7 mouse cellular contexts compared by ENCODE assay signal in genomic region chr17:87315021-87315531, GRCm38 (mm10). TPM values are rescaled to one million over a fixed set of nuclear protein-coding genes. Genes with fewer than 3 reads are reported as not detected.
A peak's percentile ranks its signal among the peaks of the same experiment; 100 is the strongest.
DNase-seq lines count a peak whose midpoint lies in the region; ATAC-seq and TF ChIP-seq lines count a peak whose summit lies in the region.

No protein-coding gene starts in this region.

- 12% methylated on average over 9 of the region's 9 CpGs for WGBS in limb, embryonic 10.5 days
- 12% methylated on average over 9 of the region's 9 CpGs for WGBS in midbrain, embryonic 13.5 days
- 12% methylated on average over 9 of the region's 9 CpGs for WGBS in small intestine, adult 2 months

- peak; percentile 96 for TF ChIP-seq CTCF in small intestine, adult 2 months (IDR thresholded peaks at IDR 0.05; ENCODE audit: extremely low read depth, insufficient read length, insufficient replicate concordance, low read depth, low read length)

- H3K9ac ChIP-seq in midbrain, embryonic 13.5 days (replicated peaks), result 0 out of 2 replicates have a peak overlapping the region, but pooled peaks have one; percentile 19

- ATAC-seq in midbrain, embryonic 13.5 days, result peak; percentile 84

- H3K4me2 ChIP-seq in midbrain, embryonic 13.5 days (replicated peaks), result peak overlapping the region; percentile 21; the same call in 1 of the 2 replicates

- peaks cover 49% of the 10 kb centered on the region for H3K4me1 ChIP-seq in limb, embryonic 10.5 days
- H3K4me1 ChIP-seq in midbrain, embryonic 13.5 days (replicated peaks), result peaks cover 9% of the 10 kb centered on the region
- peaks cover 34% of the 10 kb centered on the region for H3K4me1 ChIP-seq in small intestine, adult 2 months (ENCODE audit: control insufficient read depth, insufficient read depth, insufficient read length, low read length)

- H3K27me3 ChIP-seq in limb, embryonic 10.5 days (ENCODE audit: low read depth, poor library complexity, severe bottlenecking), result no peaks in the 10 kb centered on the region
- H3K27me3 ChIP-seq in midbrain, embryonic 13.5 days, result no peaks in the 10 kb centered on the region
- H3K27me3 ChIP-seq in small intestine, adult 2 months (ENCODE audit: control insufficient read depth, insufficient read depth, low read length), result no peaks in the 10 kb centered on the region

- no peaks in the 10 kb centered on the region for H3K9me3 ChIP-seq in limb, embryonic 10.5 days (replicated peaks)
- H3K9me3 ChIP-seq in midbrain, embryonic 13.5 days, result no peaks in the 10 kb centered on the region

- H3K27ac ChIP-seq in limb, embryonic 10.5 days, result no peak overlapping the region
- no peak overlapping the region for H3K27ac ChIP-seq in midbrain, embryonic 13.5 days
- no peak overlapping the region for H3K27ac ChIP-seq in small intestine, adult 2 months (ENCODE audit: insufficient read depth, low read depth, low read length)

- H3K36me3 ChIP-seq in limb, embryonic 10.5 days, result no peaks in the 10 kb centered on the region
- no peaks in the 10 kb centered on the region for H3K36me3 ChIP-seq in midbrain, embryonic 13.5 days
- peaks cover 16% of the 10 kb centered on the region for H3K36me3 ChIP-seq in small intestine, adult 2 months (ENCODE audit: control insufficient read depth, insufficient read depth, low read length)

- peak; percentile 75 for DNase-seq in adrenal gland, adult 8-10 months
- peak; percentile 87 for DNase-seq in embryo, embryonic 9.5 days (ENCODE audit: extremely low spot score)
- DNase-seq in heart, adult 11 months, result peak; percentile 99
- DNase-seq in kidney, adult 11 months, result peak; percentile 83
- DNase-seq in limb, embryonic 10.5 days (ENCODE audit: low spot score), result peak; percentile 93

- no peak for TF ChIP-seq POLR2A in small intestine, adult 2 months (IDR thresholded peaks at IDR 0.05; ENCODE audit: low read depth, low read length)

- H3K4me3 ChIP-seq in limb, embryonic 10.5 days, result no peak overlapping the region
- H3K4me3 ChIP-seq in midbrain, embryonic 13.5 days (replicated peaks), result no peak overlapping the region
- no peak overlapping the region for H3K4me3 ChIP-seq in small intestine, adult 2 months (ENCODE audit: low read depth, low read length)

RNA-seq across cellular contexts. Expression of gene Ttc7, which starts 32.4 kb away (rescaled TPM):
- total RNA-seq in adrenal gland, adult 8-10 months (2022), result 10 to 100 TPM; 13.5 to 18.6 (median 15.2) TPM
- polyA plus RNA-seq in limb, embryonic 10.5 days (2016; fragmentation: Nextera tagmentation; extraction: Ambion mirVana), result 3.6 and 3.9 TPM in 2 replicates
- 2.8 and 4.3 TPM in 2 replicates for polyA plus RNA-seq in midbrain, embryonic 13.5 days (2015; fragmentation: Nextera tagmentation; extraction: Ambion mirVana)
- 195 and 289 TPM in 2 replicates for polyA plus RNA-seq in small intestine, adult 2 months (2012; rRNA removed)

RNA-seq across cellular contexts. Expression of gene Mcfd2, which starts 49.3 kb away (rescaled TPM):
- total RNA-seq in adrenal gland, adult 8-10 months (2022), result 100 to 1,000 TPM; 212 to 358 (median 282) TPM
- 76.2 and 76.4 TPM in 2 replicates for polyA plus RNA-seq in limb, embryonic 10.5 days (2016; fragmentation: Nextera tagmentation; extraction: Ambion mirVana)
- 52.6 and 54.7 TPM in 2 replicates for polyA plus RNA-seq in midbrain, embryonic 13.5 days (2015; fragmentation: Nextera tagmentation; extraction: Ambion mirVana)
- 139 and 169 TPM in 2 replicates for polyA plus RNA-seq in small intestine, adult 2 months (2012; rRNA removed)

Comparison
In these comparisons a context has a peak if more than half of its experiments do, and no peak if none do; other contexts are left out.
1. RNA of gene Ttc7, which starts 32.4 kb away (polyA plus RNA-seq): 195 to 289 TPM in small intestine, adult 2 months; 2.8 to 4.3 TPM in midbrain, embryonic 13.5 days and 3.6 to 3.9 TPM in limb, embryonic 10.5 days; every median in the first group is over 10 times any median in the second.
2. Peak in every context shown above with its lines, with median percentiles within 50 percentile points of each other: DNase-seq.